Mouse (Mus musculus) right cerebral cortex, postnatal 4 days (tissue): Measurements from ENCODE around the gene Dnajb1.

Source experiments
- DNase-seq: peaks from one replicate; pipeline ENCODE4 v3.0.0-alpha.2; 2022

Gene Dnajb1

DNA sequence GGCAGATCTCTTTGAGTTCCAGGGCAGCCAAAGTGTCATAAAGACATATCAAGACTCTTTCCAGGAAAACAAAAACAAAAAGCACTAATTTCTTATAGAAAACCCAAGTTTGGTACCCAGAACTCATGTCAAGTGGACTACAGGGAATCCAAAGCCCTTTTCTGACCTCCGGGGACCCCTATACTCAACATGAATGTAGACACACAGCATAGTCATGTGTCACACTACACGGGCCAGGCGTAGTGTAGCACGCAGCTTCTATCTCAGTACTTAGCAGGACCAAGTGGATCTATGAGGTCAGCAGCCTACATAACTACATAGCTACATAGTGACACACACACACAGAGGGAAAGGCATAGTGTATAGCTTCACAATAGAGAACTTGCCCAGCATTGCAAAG is 5.7 kb downstream of the Dnajb1 start:
- no peak for DNase-seq

- no peak for DNase-seq
Observed at GRCm38 (mm10) chr8:83616625-83617024, 8.6 kb downstream of the Dnajb1 start.

- DNase-seq: no peak
Observed at GRCm38 (mm10) chr8:83617111-83617510, 9.1 kb downstream of the Dnajb1 start.

DNA sequence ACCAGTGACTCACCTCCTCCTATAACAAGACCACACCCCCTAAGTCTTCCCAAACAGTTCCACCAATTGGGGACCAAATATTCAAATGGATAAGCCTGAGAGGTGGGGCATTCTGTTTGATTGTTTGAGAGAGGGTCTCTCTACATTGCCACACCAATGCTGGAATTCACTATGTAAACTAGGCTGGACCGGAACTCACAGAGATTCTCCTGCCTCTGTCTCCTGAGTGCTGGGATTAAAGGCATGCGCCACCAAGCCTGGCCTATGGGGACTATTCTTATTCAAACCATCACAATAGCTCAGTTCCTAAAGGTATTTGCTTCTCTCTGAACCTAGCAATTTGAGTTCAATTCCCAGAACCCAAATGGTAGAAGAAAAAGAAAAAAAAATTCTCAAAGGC is 10.6 kb downstream of the Dnajb1 start:
- no peak for DNase-seq

GRCm38 (mm10) chr8:83619568-83620285 is 11.7 kb downstream of the Dnajb1 start:
- DNase-seq: no peak

- DNase-seq: no peak
Observed at GRCm38 (mm10) chr8:83621691-83622388, 13.8 kb downstream of the Dnajb1 start.

GRCm38 (mm10) chr8:83622389-83622989 is 14.5 kb downstream of the Dnajb1 start:
- peak; percentile 97 for DNase-seq

- DNase-seq: no peak
Observed at GRCm38 (mm10) chr8:83623549-83623948, 15.6 kb downstream of the Dnajb1 start.

DNA sequence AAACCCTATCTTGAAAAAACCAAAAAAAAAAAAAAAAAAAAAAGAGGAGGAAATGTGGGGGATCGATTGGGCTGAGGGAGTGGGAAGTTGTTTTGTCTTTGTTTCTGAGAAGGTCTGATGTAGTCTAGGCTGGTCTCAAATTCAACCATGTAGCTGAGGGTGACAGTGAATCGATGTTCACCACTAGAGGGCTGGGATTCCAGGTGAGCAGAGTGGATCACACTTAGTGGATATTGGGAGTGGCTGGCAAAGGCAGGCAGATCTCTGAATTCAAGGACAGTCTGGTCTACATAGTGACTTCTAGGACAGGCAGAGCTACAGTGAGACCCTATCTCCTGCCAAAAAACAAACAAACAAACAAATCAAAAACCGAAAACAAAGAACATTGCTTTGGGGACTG is 16.7 kb downstream of the Dnajb1 start:
- no peak for DNase-seq

- no peak for DNase-seq
Observed at GRCm38 (mm10) chr8:83625676-83626299, 17.8 kb downstream of the Dnajb1 start.

DNA sequence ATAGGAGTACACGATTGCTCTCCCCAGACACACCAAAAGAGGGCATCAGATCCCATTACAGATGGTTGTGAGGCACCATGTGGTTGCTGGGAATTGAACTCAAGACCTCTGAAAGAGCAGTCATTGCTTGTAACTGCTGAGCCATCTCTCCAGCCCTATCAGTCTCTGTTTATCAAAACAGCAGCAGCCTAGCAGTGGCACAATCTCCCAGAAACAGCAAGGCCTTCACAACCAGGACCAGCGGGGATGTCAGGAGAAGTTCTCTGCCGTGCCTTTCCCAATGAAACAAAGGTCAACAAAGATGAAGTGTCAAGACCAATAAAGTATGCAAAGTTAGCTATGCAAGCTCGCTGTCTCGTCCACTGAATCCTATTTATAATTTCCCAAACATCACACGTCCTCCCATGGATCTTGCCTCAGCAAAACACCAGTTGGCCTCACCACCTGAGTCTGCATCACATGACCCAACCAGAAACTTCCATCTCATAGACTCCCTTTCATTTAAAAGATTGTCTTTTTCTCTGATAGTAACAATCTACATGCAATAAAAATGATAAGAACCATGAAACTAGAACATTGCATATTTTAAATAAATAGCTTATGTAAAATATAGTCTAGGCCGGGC is 24.2 kb downstream of the Dnajb1 start:
- DNase-seq: no peak

GRCm38 (mm10) chr8:83638856-83639255 is 30.9 kb downstream of the Dnajb1 start:
- DNase-seq: no peak

DNA sequence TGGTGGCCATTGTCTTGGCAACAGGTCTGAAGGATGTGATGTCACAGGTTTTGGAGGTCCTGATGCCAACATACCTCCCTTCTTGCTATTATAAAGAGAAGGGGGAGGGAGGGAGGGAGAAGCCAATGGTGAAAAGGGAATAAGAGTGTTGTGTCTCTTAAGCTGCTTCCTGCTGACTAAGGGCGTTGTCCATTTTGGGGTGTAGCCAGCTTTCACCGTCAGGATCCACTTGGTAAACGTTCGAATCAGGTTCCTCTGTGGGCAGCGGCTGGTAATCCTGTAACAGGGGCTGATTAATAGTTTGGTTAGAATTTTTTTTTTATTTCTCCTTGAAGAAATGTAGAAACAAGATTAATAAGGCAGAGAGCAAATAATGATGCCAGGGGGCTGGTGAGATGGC is 31.7 kb downstream of the Dnajb1 start:
- DNase-seq: no peak

- no peak for DNase-seq
Observed at GRCm38 (mm10) chr8:83647511-83647910, 39.5 kb downstream of the Dnajb1 start.

GRCm38 (mm10) chr8:83648031-83648430 is 40.0 kb downstream of the Dnajb1 start:
- no peak for DNase-seq

DNA sequence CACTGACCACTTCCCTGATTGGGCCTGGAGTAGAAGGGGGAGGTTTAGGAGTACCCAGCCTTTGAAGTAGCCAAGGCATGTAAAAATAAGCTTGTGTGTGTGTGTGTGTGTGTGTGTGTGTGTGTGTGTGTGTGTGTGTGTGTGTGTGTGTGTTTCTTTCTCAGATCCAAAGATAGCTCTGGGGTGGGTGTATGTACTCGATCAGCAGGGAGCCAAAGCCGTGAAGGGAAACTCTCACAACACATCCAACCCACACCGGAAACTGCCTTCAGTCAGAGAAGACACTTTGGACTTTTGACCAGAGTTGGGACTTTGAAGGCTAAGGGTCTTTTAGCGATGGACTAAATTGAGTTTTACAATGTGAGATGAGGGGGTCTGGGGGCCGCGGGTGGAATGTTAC is 41.7 kb downstream of the Dnajb1 start:
- DNase-seq: no peak

GRCm38 (mm10) chr8:83652030-83652743 is 44.2 kb downstream of the Dnajb1 start, which contains the start of gene Gipc1:
TSS of gene Gipc1 (plus strand) at chr8:83652677.
- peak; percentile 93 for DNase-seq

GRCm38 (mm10) chr8:83652744-83653661 is 45.0 kb downstream of the Dnajb1 start:
- DNase-seq: no peak

DNA sequence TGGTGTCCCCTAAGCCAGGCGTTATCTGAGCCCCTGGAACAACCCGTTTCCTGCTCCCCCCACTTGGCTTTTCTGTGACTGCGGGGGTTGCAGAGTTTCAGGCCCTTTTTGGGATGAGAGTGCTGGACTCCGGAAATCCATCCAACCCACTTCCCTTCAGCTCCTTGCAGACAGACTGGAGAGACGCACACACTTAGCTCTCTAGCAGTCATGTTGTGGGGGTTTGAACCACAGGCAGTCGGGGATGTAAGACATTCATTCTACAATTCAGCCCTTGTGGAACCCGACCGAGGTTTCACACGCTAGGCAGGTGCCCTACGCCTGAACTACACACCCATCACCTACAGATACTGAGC is 45.6 kb downstream of the Dnajb1 start:
- no peak for DNase-seq

DNA sequence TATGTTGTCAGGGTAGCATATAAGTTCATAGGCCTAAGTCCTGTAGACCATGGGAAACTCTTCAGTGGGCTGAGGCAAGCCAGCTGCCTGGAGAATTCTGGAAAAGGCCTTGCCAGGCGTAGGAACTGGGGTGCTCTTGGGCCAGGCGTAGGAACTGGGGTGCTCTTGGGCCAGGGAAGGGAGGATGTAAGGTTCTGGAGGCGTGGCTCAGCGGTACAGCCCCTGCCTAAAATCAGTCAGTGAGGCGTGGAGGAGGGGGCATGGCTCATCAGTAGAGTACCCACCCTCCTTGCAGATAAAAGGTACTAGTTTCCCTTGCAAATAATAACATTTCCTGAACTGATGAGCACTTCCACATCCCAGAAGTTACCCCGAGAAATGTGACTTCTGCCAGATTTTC is 46.7 kb downstream of the Dnajb1 start:
- no peak for DNase-seq

DNA sequence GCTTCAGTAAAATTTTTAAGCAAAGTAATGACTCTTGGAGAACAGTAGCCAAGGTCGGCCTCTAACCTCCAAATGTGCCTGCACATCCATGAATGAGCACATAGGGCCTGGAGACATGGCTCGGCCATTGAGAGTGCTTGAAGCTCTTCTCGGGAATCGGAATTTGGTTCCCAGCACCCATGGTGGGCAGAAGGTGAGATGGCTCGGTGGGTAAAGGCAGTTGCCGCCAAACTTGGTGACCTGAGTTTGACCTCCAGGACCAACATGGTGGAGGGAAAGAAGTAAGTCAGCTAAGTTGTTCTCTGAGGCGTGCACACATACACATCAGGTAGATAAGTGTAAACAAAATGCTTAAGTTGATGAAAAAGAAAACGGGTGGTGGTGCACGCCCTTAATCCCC is 48.0 kb downstream of the Dnajb1 start:
- no peak for DNase-seq
